Mouse (Mus musculus): Measurements from ENCODE around the gene Cd300ld5. TPM values are rescaled to one million over a fixed set of nuclear protein-coding genes. Genes with fewer than 3 reads are reported as not detected.
"Not testable (repeated sequence)": the region's sequence is repeated elsewhere in the genome, so short reads cannot be mapped to it uniquely, and the experiment has no call there.

Gene Cd300ld5
- polyA plus RNA-seq (2016; fragmentation: Nextera tagmentation; extraction: Ambion mirVana): not detected in 2 replicates

DNA sequence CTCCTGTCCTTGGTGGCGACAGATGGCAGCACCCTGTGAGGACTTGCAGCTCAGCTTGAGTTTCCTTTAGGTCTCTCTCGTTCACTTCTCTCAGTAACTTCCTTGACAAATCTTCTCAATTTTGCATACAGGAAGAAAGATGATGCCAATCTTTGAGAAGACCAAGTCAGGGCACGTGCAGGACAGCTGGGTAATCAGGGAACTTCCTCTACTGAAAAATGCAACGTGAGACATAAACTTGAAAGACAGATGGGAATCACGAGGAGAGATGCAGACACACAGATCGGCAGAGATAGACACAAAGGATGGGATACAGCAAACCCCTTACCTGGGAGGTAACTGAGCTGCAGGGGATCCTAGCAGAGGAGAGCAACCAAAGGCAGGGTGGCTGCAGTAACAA is at the start of gene Cd300ld5:
Gene Cd300ld5, minus strand, starts transcription at position 101 of the 400 bp plus-strand sequence.
- H3K27me3 ChIP-seq (ENCODE audit: low read depth, poor library complexity, severe bottlenecking); H3K9me3 ChIP-seq (replicated peaks); H3K4me3 ChIP-seq; H3K36me3 ChIP-seq; DNase-seq (ENCODE audit: low spot score); H3K4me1 ChIP-seq; H3K27ac ChIP-seq: not testable (repeated sequence)
- no CpG with 5 or more reads among the region's 6 CpGs for WGBS

DNA sequence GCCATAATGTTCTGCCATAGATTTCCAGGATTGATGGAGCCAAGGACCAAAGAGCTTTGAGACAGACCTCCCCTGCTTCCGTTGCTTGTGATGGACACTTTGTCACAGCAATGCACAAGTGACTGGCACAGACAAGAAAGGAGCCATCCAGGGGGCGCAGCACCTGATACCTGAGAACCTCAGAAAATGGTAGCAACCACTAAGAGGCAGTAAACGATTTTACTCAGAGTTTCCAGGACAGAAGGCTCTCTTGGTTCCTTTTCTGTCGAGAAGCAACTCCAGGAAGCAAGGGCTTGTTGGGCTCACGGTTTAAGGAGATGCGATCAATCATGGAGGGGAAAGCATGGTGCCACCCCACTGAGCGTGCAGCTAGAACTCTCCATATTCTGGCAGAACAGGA is 48.6 kb upstream of the Cd300ld5 start:
- no peak for DNase-seq (ENCODE audit: low spot score)
- Histone ChIP-seq H3K36me3 (no peaks in the 10 kb centered on the region), H3K9me3 (replicated peaks) (no peaks in the 10 kb centered on the region), H3K4me3 (no peak overlapping the region), H3K27ac (no peak overlapping the region), H3K27me3 (ENCODE audit: low read depth, poor library complexity, severe bottlenecking) (peaks cover 36% of the 10 kb centered on the region), H3K4me1 (peaks cover 6% of the 10 kb centered on the region)
- WGBS: 66% methylated on average over 7 of the region's 7 CpGs

DNA sequence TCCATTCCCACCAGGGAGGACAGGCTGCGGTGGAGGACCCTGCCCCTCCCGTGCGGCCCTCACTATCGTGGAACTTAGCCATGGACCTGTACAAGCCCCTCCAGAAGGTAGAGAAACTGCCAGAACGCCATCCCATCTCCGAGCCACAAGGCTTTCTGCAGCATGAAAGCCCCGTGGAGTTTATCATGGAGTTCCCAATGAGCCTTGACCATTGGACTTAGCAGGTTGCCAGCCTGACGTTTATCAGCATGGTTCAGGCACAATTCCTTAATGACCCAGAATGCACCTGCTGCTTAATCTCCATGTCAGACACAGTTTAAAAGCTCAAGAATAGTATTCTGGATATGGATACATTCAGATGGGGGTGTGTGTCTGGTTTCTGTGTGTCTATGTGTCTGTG is 47.5 kb upstream of the Cd300ld5 start:
- no peak overlapping the region for H3K4me3 ChIP-seq
- H3K9me3 ChIP-seq (replicated peaks): no peaks in the 10 kb centered on the region
- no peak overlapping the region for H3K27ac ChIP-seq
- H3K27me3 ChIP-seq (ENCODE audit: low read depth, poor library complexity, severe bottlenecking): peaks cover 25% of the 10 kb centered on the region
- no peaks in the 10 kb centered on the region for H3K36me3 ChIP-seq
- WGBS: 83% methylated on average over 8 of the region's 8 CpGs
- H3K4me1 ChIP-seq: 0 out of 2 replicates have a peak, but pooled peaks cover 5% of the 10 kb centered on the region
- no peak for DNase-seq (ENCODE audit: low spot score)

DNA sequence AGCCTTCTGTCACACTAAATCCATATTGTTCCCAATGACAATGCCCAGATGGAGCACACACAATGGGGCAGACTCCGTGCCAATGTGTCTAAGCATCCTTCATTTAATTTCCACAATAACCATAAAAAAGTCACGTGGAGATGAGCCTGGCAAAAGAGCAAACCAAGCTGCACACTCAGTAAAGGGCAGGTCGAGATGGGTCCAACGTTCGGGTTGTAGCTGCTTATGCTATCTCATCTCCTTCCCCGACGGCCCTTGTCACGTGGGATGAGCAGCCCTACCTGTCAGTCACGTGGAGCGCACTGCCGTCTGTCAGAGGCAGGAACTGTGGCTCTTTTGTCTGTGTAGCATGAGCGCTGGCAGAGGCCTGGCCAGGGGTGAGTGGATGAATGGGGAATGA is 47.0 kb upstream of the Cd300ld5 start:
- Histone ChIP-seq H3K36me3 (no peaks in the 10 kb centered on the region), H3K4me3 (no peak overlapping the region), H3K4me1 (0 out of 2 replicates have a peak, but pooled peaks cover 5% of the 10 kb centered on the region), H3K9me3 (replicated peaks) (no peaks in the 10 kb centered on the region), H3K27me3 (ENCODE audit: low read depth, poor library complexity, severe bottlenecking) (peaks cover 25% of the 10 kb centered on the region), H3K27ac (no peak overlapping the region)
- DNase-seq (ENCODE audit: low spot score): no peak
- 65% methylated on average over 12 of the region's 12 CpGs for WGBS

DNA sequence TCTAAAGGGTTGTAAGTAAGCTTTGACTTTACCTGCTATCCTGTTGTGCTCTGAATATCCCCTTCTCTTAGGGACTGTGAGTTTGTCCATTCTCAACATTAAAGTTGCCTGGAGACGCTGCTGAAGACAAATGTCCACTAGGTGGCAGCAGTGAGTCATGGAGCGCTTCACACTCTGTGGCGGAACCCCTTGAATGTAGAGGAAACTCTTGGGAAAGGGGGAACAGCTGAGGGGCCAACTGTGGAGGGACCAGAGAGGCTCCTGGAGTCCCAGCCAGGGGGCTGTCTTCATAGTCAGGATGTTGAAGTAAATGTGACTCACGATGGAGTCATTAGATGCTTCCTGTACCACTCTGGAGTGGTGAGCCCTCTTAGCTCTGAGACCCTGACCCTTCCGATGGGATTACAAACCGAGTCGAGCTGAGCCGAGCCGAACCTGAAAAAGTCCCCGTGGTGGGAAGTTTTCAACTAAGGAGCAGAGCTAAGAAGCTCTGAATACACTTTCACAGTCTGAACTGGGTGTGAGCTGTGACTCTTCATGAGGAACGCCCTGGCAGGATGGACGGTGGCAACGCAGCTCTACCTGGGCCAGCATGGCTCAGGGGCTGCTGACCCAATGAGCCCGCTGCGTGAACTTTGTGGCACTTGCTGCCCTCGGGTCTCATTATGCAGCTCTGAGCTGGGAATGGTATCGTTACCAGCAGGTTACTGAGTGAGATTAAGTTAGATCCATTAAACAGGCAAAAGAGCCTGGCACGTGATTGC is 46.0 kb upstream of the Cd300ld5 start:
- 54% methylated on average over 18 of the region's 18 CpGs for WGBS

DNA sequence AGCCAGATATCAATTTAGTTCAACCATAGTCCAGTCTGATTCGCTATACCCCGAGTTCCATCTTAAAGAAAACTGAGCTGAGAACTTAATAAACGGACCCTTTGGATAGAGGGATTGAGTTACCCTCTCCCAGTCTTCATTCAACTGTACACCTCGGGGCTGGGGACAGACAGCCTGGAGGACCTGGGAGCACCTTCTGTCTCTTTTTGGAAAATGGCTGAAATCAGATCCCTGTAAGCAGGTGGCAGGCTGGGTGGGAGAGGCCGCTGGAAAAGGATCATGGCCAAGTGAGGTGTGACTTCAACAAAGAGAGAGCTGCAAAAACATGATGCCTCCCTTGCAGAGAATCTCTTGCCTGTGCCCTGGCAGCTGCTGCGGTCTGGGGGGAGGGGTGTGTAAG is 44.6 kb upstream of the Cd300ld5 start:
- no peak overlapping the region for H3K27ac ChIP-seq
- peaks cover 19% of the 10 kb centered on the region for H3K27me3 ChIP-seq (ENCODE audit: low read depth, poor library complexity, severe bottlenecking)
- WGBS: 74% methylated on average over 6 of the region's 6 CpGs
- no peaks in the 10 kb centered on the region for H3K9me3 ChIP-seq (replicated peaks)
- H3K4me1 ChIP-seq: 0 out of 2 replicates have a peak, but pooled peaks cover 5% of the 10 kb centered on the region
- no peak overlapping the region for H3K4me3 ChIP-seq
- DNase-seq (ENCODE audit: low spot score): no peak
- H3K36me3 ChIP-seq: no peaks in the 10 kb centered on the region

More for the DNA sequence above, 46.0 kb upstream of the Cd300ld5 start:
- H3K36me3 ChIP-seq: no peaks in the 10 kb centered on the region
- DNase-seq (ENCODE audit: low spot score): peak; percentile 85
- no peak overlapping the region for H3K27ac ChIP-seq
- peaks cover 20% of the 10 kb centered on the region for H3K27me3 ChIP-seq (ENCODE audit: low read depth, poor library complexity, severe bottlenecking)
- H3K4me1 ChIP-seq: 0 out of 2 replicates have a peak, but pooled peaks cover 5% of the 10 kb centered on the region
- no peaks in the 10 kb centered on the region for H3K9me3 ChIP-seq (replicated peaks)
- H3K4me3 ChIP-seq: no peak overlapping the region

DNA sequence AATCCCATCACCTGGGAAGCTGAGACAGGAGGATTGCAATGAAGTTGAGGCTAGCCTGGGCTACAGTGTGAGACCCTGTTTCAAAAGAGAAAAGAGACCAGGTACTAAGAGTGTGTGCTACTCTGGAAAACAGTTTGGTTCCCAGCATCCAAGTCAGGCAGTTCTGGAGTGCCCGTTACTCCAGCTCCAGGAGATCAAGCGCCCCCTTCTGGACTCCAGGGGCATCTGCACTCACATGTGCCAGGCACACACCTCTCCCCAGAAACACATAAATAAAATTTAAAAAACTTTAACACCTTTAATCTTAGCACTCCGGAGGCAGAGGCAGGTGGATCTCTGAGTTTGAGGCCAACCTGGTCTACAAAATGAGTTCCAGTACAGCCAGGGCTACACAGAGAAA is 43.8 kb upstream of the Cd300ld5 start:
- H3K36me3 ChIP-seq: no peaks in the 10 kb centered on the region
- H3K4me1 ChIP-seq: 0 out of 2 replicates have a peak, but pooled peaks cover 5% of the 10 kb centered on the region
- WGBS: 68% methylated on average over 3 of the region's 3 CpGs
- no peak for DNase-seq (ENCODE audit: low spot score)
- no peak overlapping the region for H3K4me3 ChIP-seq
- no peak overlapping the region for H3K27ac ChIP-seq
- no peaks in the 10 kb centered on the region for H3K9me3 ChIP-seq (replicated peaks)
- peaks cover 19% of the 10 kb centered on the region for H3K27me3 ChIP-seq (ENCODE audit: low read depth, poor library complexity, severe bottlenecking)

DNA sequence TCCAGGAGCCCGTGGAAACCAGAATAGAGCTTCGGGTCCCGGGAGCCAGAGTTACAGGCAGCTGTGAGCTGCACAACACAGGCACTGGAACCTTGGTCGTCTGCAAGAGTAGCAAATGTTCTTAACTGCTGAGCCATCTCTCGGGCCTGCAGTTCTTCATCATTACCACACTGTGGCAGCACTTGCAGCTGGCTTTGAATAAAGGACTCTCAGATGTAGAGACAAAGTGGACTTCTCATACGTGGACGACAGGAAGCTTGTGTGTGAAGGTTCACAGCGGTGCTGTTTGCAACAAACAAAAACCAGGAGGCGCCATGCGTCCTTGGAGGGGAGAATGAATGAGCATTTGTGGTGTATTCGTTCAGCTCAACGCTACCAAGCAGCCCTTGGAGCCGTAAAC is 43.3 kb upstream of the Cd300ld5 start:
- peaks cover 19% of the 10 kb centered on the region for H3K27me3 ChIP-seq (ENCODE audit: low read depth, poor library complexity, severe bottlenecking)
- WGBS: 37% methylated on average over 13 of the region's 13 CpGs
- peak; percentile 60 for DNase-seq (ENCODE audit: low spot score)

DNA sequence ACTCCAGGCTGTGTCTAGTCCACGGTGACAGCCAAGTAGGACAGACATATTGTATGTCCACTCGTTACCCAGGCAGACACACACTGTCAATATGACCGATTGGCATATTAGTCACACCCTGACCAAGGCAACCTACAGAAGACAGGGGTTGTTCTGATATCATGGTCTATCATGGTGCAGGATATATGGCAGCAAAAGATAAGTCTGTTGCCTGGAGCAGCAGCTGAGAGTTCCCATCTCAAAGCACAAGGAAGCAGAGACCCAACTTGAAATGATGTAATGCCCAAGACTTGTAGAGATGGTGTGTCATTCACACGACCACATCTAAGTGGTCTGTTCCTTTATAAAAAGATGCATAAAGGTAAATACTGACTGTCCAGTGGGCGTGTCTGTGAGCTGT is 41.1 kb upstream of the Cd300ld5 start:
- no peak for DNase-seq (ENCODE audit: low spot score)

More for the DNA sequence above, 43.3 kb upstream of the Cd300ld5 start:
- Histone ChIP-seq H3K9me3 (replicated peaks) (no peaks in the 10 kb centered on the region), H3K4me3 (no peak overlapping the region), H3K36me3 (no peaks in the 10 kb centered on the region), H3K4me1 (0 out of 2 replicates have a peak, but pooled peaks cover 5% of the 10 kb centered on the region), H3K27ac (no peak overlapping the region)

DNA sequence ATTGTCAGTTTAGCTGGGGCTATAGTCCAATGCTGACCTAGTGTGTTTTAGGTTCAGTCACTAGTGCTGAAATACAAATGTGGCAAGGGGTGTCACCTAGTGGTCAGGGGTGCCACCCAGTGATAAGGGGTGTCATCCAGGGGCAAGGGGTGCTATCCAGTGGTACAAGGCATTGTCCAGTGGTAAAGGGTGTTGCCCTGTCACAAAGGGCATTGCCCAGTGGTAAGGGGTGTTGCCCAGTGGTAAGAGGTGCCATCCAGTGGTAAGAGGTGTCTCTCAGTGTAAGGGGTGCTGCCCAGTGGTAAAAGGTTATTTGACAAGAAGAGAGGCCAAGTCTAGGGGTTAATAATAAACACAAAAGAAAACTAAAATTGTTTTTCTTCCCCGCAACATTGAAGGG is 39.9 kb upstream of the Cd300ld5 start:
- Histone ChIP-seq H3K36me3 (no peaks in the 10 kb centered on the region), H3K27me3 (ENCODE audit: low read depth, poor library complexity, severe bottlenecking) (no peaks in the 10 kb centered on the region), H3K27ac (no peak overlapping the region), H3K4me1 (0 out of 2 replicates have a peak, but pooled peaks cover 3% of the 10 kb centered on the region), H3K9me3 (replicated peaks) (no peaks in the 10 kb centered on the region), H3K4me3 (no peak overlapping the region)
- WGBS: 96% methylated on average over 1 of the region's 1 CpGs
- no peak for DNase-seq (ENCODE audit: low spot score)

More for the DNA sequence above, 41.1 kb upstream of the Cd300ld5 start:
- no peaks in the 10 kb centered on the region for H3K36me3 ChIP-seq
- no peak overlapping the region for H3K4me3 ChIP-seq
- H3K27ac ChIP-seq: no peak overlapping the region
- 0 out of 2 replicates have a peak, but pooled peaks cover 3% of the 10 kb centered on the region for H3K4me1 ChIP-seq
- 86% methylated on average over 5 of the region's 5 CpGs for WGBS
- H3K9me3 ChIP-seq (replicated peaks): no peaks in the 10 kb centered on the region
- H3K27me3 ChIP-seq (ENCODE audit: low read depth, poor library complexity, severe bottlenecking): peaks cover 3% of the 10 kb centered on the region; the same call in 1 of the 2 replicates

DNA sequence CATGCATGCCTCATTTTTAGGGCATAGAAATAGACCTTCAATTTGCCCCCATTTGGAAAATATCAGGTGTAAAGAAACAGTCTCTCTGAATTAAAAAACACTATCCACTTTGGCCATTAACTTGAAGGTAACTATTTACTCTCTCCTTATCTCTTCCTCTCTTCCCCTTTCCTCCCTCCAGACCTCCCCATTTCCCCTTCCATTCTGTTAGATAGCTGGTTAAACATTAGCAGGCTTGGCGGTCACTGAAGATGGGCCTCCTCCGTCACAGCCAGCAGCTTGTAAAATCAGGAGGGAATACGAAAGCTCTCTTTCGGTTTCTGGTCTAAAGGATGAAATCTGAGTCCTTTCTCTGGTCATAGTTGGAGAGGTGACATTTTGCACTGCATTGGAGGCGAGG is 38.3 kb upstream of the Cd300ld5 start:
- H3K27ac ChIP-seq: no peak overlapping the region
- no peaks in the 10 kb centered on the region for H3K27me3 ChIP-seq (ENCODE audit: low read depth, poor library complexity, severe bottlenecking)
- H3K9me3 ChIP-seq (replicated peaks): no peaks in the 10 kb centered on the region
- no peak for DNase-seq (ENCODE audit: low spot score)
- no peak overlapping the region for H3K4me3 ChIP-seq
- H3K4me1 ChIP-seq: peaks cover 18% of the 10 kb centered on the region
- H3K36me3 ChIP-seq: no peaks in the 10 kb centered on the region
- 69% methylated on average over 5 of the region's 5 CpGs for WGBS

DNA sequence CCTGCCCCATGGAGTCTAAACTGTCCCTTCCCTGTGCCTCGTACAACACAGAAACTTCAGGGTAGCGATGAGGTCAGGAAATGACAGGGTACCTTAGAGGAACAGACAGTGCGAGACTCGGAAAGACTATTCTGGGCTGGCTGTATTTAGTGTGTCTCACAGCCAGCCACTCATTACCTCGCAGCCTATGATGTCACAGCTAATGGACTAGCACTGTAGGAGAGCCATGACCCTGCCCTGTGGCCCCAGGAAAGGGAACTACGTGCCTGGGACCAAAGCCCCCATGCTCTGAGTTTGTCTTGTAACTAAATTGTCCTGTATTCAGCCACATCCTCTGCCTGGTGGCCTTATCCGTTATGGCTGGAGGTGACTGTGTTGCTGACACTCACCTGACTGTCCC is 37.8 kb upstream of the Cd300ld5 start:
- Histone ChIP-seq H3K27me3 (ENCODE audit: low read depth, poor library complexity, severe bottlenecking) (no peaks in the 10 kb centered on the region), H3K27ac (no peak overlapping the region), H3K36me3 (no peaks in the 10 kb centered on the region), H3K4me3 (no peak overlapping the region), H3K4me1 (peaks cover 19% of the 10 kb centered on the region), H3K9me3 (replicated peaks) (no peaks in the 10 kb centered on the region)
- 85% methylated on average over 7 of the region's 7 CpGs for WGBS
- DNase-seq (ENCODE audit: low spot score): no peak

DNA sequence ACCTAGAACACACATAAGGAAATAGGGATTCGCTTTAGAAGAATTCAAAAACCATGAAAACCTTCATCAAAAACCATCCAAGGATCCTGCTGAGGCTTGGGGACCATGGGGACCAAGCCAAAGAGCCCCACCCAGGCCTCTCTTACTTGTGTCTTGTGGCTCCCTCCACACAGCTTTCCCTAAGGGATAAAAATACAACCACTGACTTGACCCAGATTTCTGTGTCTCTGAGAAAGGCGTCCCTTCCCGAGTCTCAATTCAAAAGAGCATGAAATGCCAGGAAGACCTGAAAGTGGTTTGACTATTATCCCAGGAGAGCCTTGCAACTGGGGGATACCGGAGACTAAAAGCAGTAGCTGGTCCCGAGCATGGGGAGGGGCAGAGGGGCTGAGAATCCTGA is 35.4 kb upstream of the Cd300ld5 start:
- no peak overlapping the region for H3K27ac ChIP-seq
- H3K4me3 ChIP-seq: no peak overlapping the region
- H3K36me3 ChIP-seq: no peaks in the 10 kb centered on the region
- 73% methylated on average over 5 of the region's 5 CpGs for WGBS
- peaks cover 19% of the 10 kb centered on the region for H3K4me1 ChIP-seq
- H3K9me3 ChIP-seq (replicated peaks): no peaks in the 10 kb centered on the region
- H3K27me3 ChIP-seq (ENCODE audit: low read depth, poor library complexity, severe bottlenecking): no peaks in the 10 kb centered on the region
- DNase-seq (ENCODE audit: low spot score): no peak
